Mouse (Mus musculus) midbrain, postnatal 0 days (tissue): ENCODE data around the gene Map4k5. TPM values are rescaled to one million over a fixed set of nuclear protein-coding genes. Genes with fewer than 3 reads are reported as not detected.
A peak's percentile ranks its signal among the peaks of the same experiment; 100 is the strongest.

ENCODE experiments used
- ATAC-seq: fragments of 200-750 bp; cut with Nextera tagmentation; 2 replicates; pipeline ENCODE4 v1.8.0; 2017; ENCODE audit warnings: moderate number of reproducible peaks, mild to moderate bottlenecking, moderate TSS enrichment, moderate library complexity; ENCODE audit not compliant: low FRiP score
- DNase-seq: peaks from one replicate; pipeline ENCODE4 v3.0.0-alpha.2; 2015; ENCODE audit warnings: low spot score
- H3K27ac ChIP-seq: fragments of 300-500 bp; sonication (generic); 2 replicates; pipeline ENCODE4 v1.5.1; 2014; ENCODE audit warnings: low read depth, mild to moderate bottlenecking, low read length, mixed read lengths
- H3K27me3 ChIP-seq: fragments of 300-500 bp; sonication (generic); 2 replicates; pipeline ENCODE4 v1.6.1; 2014; ENCODE audit warnings: low read length, control low read depth, mixed read lengths; ENCODE audit not compliant: insufficient read depth
- H3K36me3 ChIP-seq: fragments of 300-500 bp; sonication (generic); 2 replicates; pipeline ENCODE4 v1.6.1; 2014; ENCODE audit warnings: low read length, control low read depth, mixed read lengths; ENCODE audit not compliant: insufficient read depth
- H3K4me1 ChIP-seq: fragments of 300-500 bp; sonication (generic); 2 replicates; pipeline ENCODE4 v1.6.1; 2014; ENCODE audit warnings: mild to moderate bottlenecking, control low read depth, antibody characterized with exemption, low read length, mixed read lengths; ENCODE audit not compliant: insufficient read depth
- H3K4me2 ChIP-seq: fragments of 300-500 bp; sonication (generic); 2 replicates; pipeline ENCODE4 v1.6.1; 2014; ENCODE audit warnings: low read depth, mild to moderate bottlenecking, low read length, mixed read lengths; ENCODE audit not compliant: poor library complexity, severe bottlenecking
- H3K4me3 ChIP-seq: fragments of 300-500 bp; sonication (generic); 2 replicates; pipeline ENCODE4 v1.5.1; 2014; ENCODE audit warnings: low read depth, mild to moderate bottlenecking, low read length, moderate library complexity
- H3K9ac ChIP-seq: fragments of 300-500 bp; sonication (generic); replicated peaks from 2 replicates; pipeline ENCODE4 v1.6.1; 2014; ENCODE audit warnings: mild to moderate bottlenecking, low read length, moderate library complexity, mixed read lengths; ENCODE audit not compliant: poor library complexity, severe bottlenecking
- H3K9me3 ChIP-seq: fragments of 300-500 bp; sonication (generic); 2 replicates; pipeline ENCODE4 v1.6.1; 2016; ENCODE audit warnings: low read length, control low read depth
- CTCF ChIP-seq: IDR thresholded peaks from 2 replicates; pipeline ENCODE4 v1.5.1; 2016; ENCODE audit warnings: antibody characterized with exemption, mild to moderate bottlenecking
- WGBS: fragments of 180-500 bp; shearing (Covaris S2); extraction: QIAGEN DNeasy Blood & Tissue Kit; methylation state at CpG from one replicate; pipeline ENCODE4 v1.1.7; 2014; 5-methylcytosine and 5-hydroxymethylcytosine counted together
- polyA plus RNA-seq: library from polyadenylated mRNA; unstranded; fragments of >200 nt; fragmentation: Nextera tagmentation; extraction: Ambion mirVana; gene quantifications from 2 replicates; pipeline ENCODE4 v1.2.1, GENCODE M21; 2015
- total RNA-seq: library from RNA; depleted of rRNA; stranded (reverse); fragments of >200 nt; gene quantifications from 2 replicates; pipeline ENCODE4 v1.2.3, GENCODE M21; 2014

The Map4k5 gene
- total and polyA plus RNA-seq, 2 experiments from 2014 or later: 16.9 to 33.9 TPM

DNA sequence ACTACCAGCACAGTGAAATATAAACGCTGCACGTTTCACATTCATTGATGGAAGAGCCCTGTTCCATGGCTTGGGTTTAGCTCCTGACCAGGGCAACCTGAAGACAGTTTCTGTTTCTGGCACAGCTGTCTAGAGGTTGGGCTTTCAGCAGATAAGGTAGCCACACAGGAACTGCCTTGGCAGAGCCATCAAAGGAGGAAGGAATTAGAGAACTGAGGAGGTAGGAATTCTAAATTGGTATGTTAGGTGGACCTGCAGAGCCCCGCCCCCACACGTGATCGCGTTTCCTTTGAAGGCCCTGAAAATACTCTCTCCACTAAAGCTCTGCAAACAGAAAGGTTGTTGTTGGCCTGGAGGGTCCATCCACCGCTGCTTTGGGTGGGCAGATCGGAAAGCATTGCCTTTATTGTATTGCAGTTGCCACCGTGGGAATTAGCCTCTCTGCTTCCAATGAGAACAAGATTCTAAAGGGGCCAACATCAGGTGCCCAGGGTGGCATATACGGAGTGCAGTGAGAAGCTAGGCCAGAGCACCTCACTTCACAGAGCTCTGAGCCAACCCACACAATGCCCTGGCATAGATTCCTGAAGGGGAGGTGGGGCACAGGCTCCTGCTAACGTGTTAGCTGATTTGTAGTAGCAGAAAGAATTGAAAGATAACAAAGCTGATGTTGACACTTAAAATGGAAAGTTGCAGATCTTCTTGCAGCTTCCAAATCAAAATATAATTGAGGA, 116.2 kb downstream of the Map4k5 start:
- no peaks in the 10 kb centered on the region for H3K9me3 ChIP-seq
- WGBS: 72% methylated on average over 11 of the region's 11 CpGs
- ATAC-seq: no peak
- no peak for TF ChIP-seq CTCF
- H3K4me2 ChIP-seq: no peak overlapping the region
- no peak overlapping the region for H3K4me3 ChIP-seq
- no peak overlapping the region for H3K9ac ChIP-seq
- H3K4me1 ChIP-seq: no peaks in the 10 kb centered on the region
- no peaks in the 10 kb centered on the region for H3K27me3 ChIP-seq
- no peak for DNase-seq
- no peak overlapping the region for H3K27ac ChIP-seq
- no peaks in the 10 kb centered on the region for H3K36me3 ChIP-seq

DNA sequence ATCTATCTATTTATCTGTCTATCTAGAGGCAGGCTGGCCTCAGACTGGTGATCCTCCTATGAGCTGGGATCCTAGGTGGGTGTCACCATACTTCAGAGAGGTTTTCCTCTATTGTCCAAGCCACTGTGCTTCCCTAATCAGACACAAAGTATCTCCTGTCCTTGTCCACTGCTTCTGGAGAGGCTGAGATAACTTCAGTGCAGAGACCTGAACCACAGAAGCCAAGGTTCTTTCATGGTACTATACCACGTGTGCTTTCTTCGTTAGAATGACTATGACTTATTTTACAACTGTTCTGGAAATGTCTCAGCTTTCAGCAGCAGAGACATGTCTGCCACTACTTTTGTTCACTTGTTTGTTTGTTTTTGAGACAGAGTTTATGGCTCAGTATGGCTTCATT, 124.2 kb downstream of the Map4k5 start:
- no peak overlapping the region for H3K4me2 ChIP-seq
- H3K9me3 ChIP-seq: no peaks in the 10 kb centered on the region
- TF ChIP-seq CTCF: no peak
- H3K27me3 ChIP-seq: no peaks in the 10 kb centered on the region
- H3K9ac ChIP-seq: no peak overlapping the region
- DNase-seq (no peak), ATAC-seq (no peak)
- H3K27ac ChIP-seq: no peak overlapping the region
- no peak overlapping the region for H3K4me3 ChIP-seq
- peaks cover 3% of the 10 kb centered on the region; the same call in 1 of the 2 replicates for H3K4me1 ChIP-seq
- no peaks in the 10 kb centered on the region for H3K36me3 ChIP-seq
- WGBS: 88% methylated on average over 2 of the region's 2 CpGs

DNA sequence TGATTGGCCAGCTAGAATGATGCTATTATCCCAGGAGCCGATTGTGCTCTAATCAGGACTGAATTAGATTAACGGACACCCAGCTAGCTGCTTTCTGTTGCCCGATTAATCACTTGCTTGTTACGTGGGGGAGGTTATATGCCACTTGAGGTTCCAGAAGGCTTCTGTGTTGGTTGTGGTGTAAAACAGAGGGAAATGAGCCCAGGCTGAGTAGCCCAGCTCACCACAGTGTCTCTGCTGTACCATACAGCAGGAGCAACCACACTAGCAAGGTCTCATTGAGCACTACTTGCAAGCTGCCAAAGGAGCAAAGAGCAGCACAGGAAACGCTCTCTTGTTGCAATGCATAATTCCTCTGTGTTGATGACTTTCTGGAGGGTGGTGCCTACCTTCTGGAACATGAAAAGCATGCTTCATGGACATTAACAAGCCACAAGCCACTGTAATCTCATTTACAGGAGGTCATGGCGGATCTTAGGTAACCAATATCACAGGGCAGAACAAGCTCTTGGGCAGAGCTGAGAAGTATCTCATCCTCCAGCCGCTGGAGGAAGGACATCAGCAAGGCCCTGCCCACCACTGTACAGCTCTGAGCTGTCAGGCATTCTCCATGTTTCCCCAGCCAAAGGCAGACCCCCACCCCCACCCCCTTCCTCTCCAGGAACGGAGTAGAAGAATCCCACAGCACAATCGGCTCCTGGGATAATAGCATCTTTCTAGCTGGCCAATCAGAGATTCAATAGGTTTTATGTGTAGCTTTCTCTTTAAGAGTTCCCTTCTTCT, 125.3 kb downstream of the Map4k5 start:
- H3K9ac ChIP-seq: no peak overlapping the region
- no peaks in the 10 kb centered on the region for H3K9me3 ChIP-seq
- no peaks in the 10 kb centered on the region for H3K27me3 ChIP-seq
- ATAC-seq: no peak
- no peak for DNase-seq
- no peaks in the 10 kb centered on the region for H3K36me3 ChIP-seq
- no peak overlapping the region for H3K27ac ChIP-seq
- H3K4me3 ChIP-seq: no peak overlapping the region
- peaks cover 3% of the 10 kb centered on the region; the same call in 1 of the 2 replicates for H3K4me1 ChIP-seq
- no peak for TF ChIP-seq CTCF
- no peak overlapping the region for H3K4me2 ChIP-seq
- WGBS: 32% methylated on average over 9 of the region's 9 CpGs

DNA sequence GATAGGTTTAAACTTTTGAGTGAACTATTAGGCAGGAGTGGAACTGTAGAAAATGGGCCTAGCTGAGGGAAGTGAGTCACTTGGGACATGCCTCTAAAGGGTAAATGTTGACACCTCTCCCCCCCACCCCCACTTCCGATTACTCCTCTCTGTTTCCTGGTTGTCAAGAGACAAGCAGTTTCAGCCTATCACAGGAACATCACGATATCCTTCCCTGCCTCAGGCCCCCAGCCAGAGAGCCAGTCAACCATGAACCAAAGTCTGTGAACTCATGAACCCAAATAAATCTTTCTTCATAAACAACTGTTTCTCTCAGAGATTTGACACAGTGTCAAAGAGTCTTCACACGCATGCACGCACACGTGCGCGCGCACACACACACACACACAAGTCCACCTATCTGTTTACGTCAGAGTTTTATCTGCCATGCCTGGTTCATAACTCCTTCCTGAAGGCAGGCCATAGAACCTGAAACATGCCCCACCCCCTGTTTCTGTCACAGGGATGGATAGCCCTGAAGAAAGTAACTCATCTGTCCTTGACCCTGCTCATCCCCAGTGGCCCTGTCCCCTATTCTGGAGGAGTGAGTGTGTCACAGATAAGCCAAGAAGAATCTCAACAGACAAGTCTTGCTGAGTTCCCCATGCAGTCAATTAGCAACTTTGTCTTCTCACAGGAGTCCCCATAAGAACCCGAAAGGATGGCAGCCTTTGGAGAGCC, 126.7 kb downstream of the Map4k5 start:
- Histone ChIP-seq H3K36me3 (no peaks in the 10 kb centered on the region), H3K27me3 (no peaks in the 10 kb centered on the region), H3K9ac (no peak overlapping the region), H3K9me3 (no peaks in the 10 kb centered on the region), H3K4me1 (peaks cover 3% of the 10 kb centered on the region; the same call in 1 of the 2 replicates), H3K4me3 (no peak overlapping the region), H3K27ac (no peak overlapping the region), H3K4me2 (no peak overlapping the region)
- no peak for TF ChIP-seq CTCF
- 88% methylated on average over 10 of the region's 10 CpGs for WGBS
- no peak for DNase-seq
- ATAC-seq: no peak

DNA sequence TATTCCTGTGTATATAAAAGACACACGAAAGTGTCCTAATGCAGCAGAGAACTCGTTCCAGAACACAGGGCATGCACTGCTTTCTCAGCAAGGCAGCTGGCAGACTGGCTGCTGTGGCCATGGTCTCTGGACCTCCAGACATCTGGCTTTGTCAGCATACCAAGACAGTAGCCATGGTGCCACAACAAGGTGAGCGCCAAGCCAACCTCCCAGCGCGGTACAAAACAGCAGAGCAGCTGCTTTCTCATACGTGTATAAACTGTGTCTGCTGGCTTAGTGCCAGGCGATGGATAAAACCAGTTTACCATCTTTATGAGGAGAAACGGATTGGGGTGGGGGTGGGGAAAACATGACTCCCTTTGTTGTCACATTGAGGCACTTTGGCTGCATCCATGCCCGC, 127.5 kb downstream of the Map4k5 start:
- H3K4me2 ChIP-seq: no peak overlapping the region
- H3K9me3 ChIP-seq: no peaks in the 10 kb centered on the region
- TF ChIP-seq CTCF: no peak
- H3K27ac ChIP-seq: no peak overlapping the region
- H3K4me1 ChIP-seq: peaks cover 3% of the 10 kb centered on the region; the same call in 1 of the 2 replicates
- no peak overlapping the region for H3K4me3 ChIP-seq
- H3K36me3 ChIP-seq: no peaks in the 10 kb centered on the region
- ATAC-seq (no peak), DNase-seq (peak; percentile 18)
- 56% methylated on average over 9 of the region's 9 CpGs for WGBS
- no peaks in the 10 kb centered on the region for H3K27me3 ChIP-seq
- no peak overlapping the region for H3K9ac ChIP-seq
